Mouse (Mus musculus) forebrain, embryonic 14.5 days (tissue): ENCODE measurements at regions not wholly inside any gene's neighbourhood (a gene's known extent, or its start where the extent isn't known, plus 50 kb on each side); places are given as distances from the start of the nearest gene placed in this dataset.

Source experiments
- ATAC-seq: fragments of 200-750 bp; cut with Nextera tagmentation; 2 replicates; pipeline ENCODE4 v1.8.0; 2017; ENCODE audit warnings: mild to moderate bottlenecking, moderate library complexity
- DNase-seq: peaks from one replicate; pipeline ENCODE4 v3.0.0-alpha.2; 2015; ENCODE audit warnings: low spot score
- H3K27ac ChIP-seq: fragments of 300-500 bp; sonication (generic); 2 replicates; pipeline ENCODE4 v1.5.1; 2014; ENCODE audit warnings: low read depth, mild to moderate bottlenecking, control low read depth, low read length, moderate library complexity
- H3K27me3 ChIP-seq: fragments of 300-500 bp; sonication (generic); replicated peaks from 2 replicates; pipeline ENCODE4 v1.6.1; 2014; ENCODE audit warnings: low read length, control low read depth, mixed read lengths; ENCODE audit not compliant: control insufficient read depth, insufficient read depth
- H3K36me3 ChIP-seq: fragments of 300-500 bp; sonication (generic); 2 replicates; pipeline ENCODE4 v1.6.1; 2014; ENCODE audit warnings: low read length, control low read depth; ENCODE audit not compliant: control insufficient read depth, insufficient read depth
- H3K4me1 ChIP-seq: fragments of 300-500 bp; sonication (generic); 2 replicates; pipeline ENCODE4 v1.6.1; 2014; ENCODE audit warnings: antibody characterized with exemption, low read length, control low read depth; ENCODE audit not compliant: control insufficient read depth, insufficient read depth
- H3K4me2 ChIP-seq: fragments of 300-500 bp; sonication (generic); 2 replicates; pipeline ENCODE4 v1.6.1; 2014; ENCODE audit warnings: mild to moderate bottlenecking, control low read depth, low read length
- H3K4me3 ChIP-seq: fragments of 300-500 bp; sonication (generic); 2 replicates; pipeline ENCODE4 v1.5.1; 2014; ENCODE audit warnings: low read depth, low read length, control low read depth
- H3K9ac ChIP-seq: fragments of 300-500 bp; sonication (generic); 2 replicates; pipeline ENCODE4 v1.6.1; 2014; ENCODE audit warnings: mild to moderate bottlenecking, low read length, control low read depth, moderate library complexity
- H3K9me3 ChIP-seq: fragments of 300-500 bp; sonication (generic); replicated peaks from 2 replicates; pipeline ENCODE4 v1.6.1; 2016; ENCODE audit warnings: low read length, control low read depth, mixed read lengths; ENCODE audit not compliant: control insufficient read depth
- WGBS: fragments of 180-500 bp; shearing (Covaris S2); extraction: QIAGEN DNeasy Blood & Tissue Kit; methylation state at CpG from one replicate; pipeline ENCODE4 v1.1.7; 2014; 5-methylcytosine and 5-hydroxymethylcytosine counted together

DNA sequence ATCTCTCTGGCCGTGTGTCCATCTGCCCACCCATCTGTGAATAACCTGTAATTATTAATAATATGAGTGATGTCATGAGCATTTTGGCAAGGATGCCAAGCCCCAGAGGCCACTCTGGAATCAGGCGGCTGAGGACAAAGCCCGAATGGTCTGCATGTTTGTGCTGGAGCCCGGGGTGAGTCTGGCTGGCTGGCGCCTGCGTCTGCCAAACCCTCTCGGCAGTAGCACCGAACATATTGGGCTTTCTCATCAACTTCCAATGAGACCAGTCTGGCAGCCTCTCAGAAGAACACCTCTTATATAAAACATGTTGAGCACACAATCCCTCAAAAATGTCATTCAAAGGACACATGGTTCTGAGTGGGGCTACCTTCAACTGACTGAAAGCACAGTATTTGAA lies 244.9 kb upstream of the Mki67 start:
- peaks cover 15% of the 10 kb centered on the region for H3K4me1 ChIP-seq
- peak; percentile 79 for DNase-seq
- H3K4me3 ChIP-seq = no peak overlapping the region
- H3K9me3 ChIP-seq = no peaks in the 10 kb centered on the region
- peak; percentile 71 for ATAC-seq
- H3K36me3 ChIP-seq = no peaks in the 10 kb centered on the region
- H3K27ac ChIP-seq = no peak overlapping the region
- H3K27me3 ChIP-seq = no peaks in the 10 kb centered on the region
- 67% methylated on average over 8 of the region's 8 CpGs for WGBS
- no peak overlapping the region for H3K4me2 ChIP-seq
- no peak overlapping the region for H3K9ac ChIP-seq

DNA sequence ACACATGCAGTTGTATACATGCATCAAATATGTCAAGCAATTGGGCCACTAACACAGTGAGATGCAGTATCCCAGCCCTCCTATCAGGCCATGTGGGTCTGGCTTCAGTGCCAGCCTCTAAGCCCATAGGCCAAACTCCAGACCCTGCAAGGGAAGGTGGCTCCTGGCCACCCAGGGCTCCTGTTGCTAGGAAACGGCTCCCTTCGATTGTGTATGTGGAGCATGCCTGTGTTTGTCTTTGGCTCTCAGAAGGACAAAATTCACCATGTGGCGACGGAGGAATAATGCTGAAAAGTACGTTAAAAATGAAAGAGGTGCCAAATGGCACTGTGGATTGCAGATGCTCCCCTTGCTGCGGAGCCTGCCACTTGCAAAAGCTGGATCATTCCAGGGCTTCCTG lies 249.4 kb upstream of the Mki67 start:
- Histone ChIP-seq H3K27ac (no peak overlapping the region), H3K9ac (no peak overlapping the region), H3K4me3 (no peak overlapping the region), H3K9me3 (no peaks in the 10 kb centered on the region), H3K4me2 (no peak overlapping the region), H3K36me3 (no peaks in the 10 kb centered on the region), H3K4me1 (peaks cover 15% of the 10 kb centered on the region), H3K27me3 (no peaks in the 10 kb centered on the region)
- 15% methylated on average over 6 of the region's 6 CpGs for WGBS
- ATAC-seq (peak; percentile 37; the same call in 1 of the 2 replicates), DNase-seq (peak; percentile 76)

DNA sequence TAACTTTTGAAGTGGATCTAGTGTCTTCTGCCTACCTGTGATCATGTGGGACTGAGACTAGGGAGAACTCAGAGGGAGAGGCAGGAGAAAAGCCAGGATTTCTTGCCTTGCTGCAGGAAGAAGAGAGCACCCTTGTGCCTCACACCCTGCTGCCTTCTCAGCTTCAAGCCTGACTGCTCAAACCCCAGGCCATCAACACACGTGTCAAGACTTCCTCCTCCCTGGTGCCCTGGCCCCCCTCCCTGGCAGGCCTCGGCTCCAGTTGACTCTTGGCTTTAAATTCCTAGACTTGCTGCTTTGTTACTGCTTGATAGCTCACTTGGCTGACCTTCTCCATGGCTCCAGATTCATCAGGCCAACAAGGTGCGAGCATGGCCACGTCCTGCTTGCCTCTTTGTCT lies 250.1 kb upstream of the Mki67 start:
- no peak overlapping the region for H3K27ac ChIP-seq
- WGBS = 68% methylated on average over 4 of the region's 4 CpGs
- H3K4me1 ChIP-seq = peaks cover 15% of the 10 kb centered on the region
- no peak overlapping the region for H3K4me3 ChIP-seq
- DNase-seq (no peak), ATAC-seq (no peak)
- H3K27me3 ChIP-seq = no peaks in the 10 kb centered on the region
- H3K9me3 ChIP-seq = no peaks in the 10 kb centered on the region
- H3K36me3 ChIP-seq = no peaks in the 10 kb centered on the region
- H3K9ac ChIP-seq = no peak overlapping the region
- H3K4me2 ChIP-seq = no peak overlapping the region

DNA sequence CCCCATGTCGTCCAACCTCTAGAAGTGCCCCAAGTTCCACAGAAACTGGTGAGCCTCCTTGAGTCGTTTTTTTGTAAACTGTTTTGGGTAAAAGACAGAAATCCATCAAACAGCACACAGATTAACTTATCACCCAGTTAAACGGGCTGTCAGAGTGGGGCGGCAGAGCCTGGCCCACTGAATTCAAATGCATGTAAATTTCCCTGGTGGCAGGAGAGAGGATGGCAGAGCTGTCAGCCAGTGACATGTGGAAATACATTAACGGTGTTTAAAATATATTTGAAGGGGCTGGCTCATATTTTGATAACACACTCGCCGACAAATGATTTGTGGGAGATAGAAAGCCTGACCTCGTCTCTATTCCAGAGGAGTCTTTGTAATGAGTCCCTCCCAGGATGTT lies 252.5 kb upstream of the Mki67 start:
- no peak overlapping the region for H3K4me3 ChIP-seq
- no peak overlapping the region for H3K27ac ChIP-seq
- H3K4me2 ChIP-seq = no peak overlapping the region
- WGBS = 60% methylated on average over 8 of the region's 8 CpGs
- DNase-seq (peak; percentile 47), ATAC-seq (no peak)
- no peak overlapping the region for H3K9ac ChIP-seq
- no peaks in the 10 kb centered on the region for H3K9me3 ChIP-seq
- H3K27me3 ChIP-seq = no peaks in the 10 kb centered on the region
- H3K4me1 ChIP-seq = peaks cover 12% of the 10 kb centered on the region
- H3K36me3 ChIP-seq = no peaks in the 10 kb centered on the region

DNA sequence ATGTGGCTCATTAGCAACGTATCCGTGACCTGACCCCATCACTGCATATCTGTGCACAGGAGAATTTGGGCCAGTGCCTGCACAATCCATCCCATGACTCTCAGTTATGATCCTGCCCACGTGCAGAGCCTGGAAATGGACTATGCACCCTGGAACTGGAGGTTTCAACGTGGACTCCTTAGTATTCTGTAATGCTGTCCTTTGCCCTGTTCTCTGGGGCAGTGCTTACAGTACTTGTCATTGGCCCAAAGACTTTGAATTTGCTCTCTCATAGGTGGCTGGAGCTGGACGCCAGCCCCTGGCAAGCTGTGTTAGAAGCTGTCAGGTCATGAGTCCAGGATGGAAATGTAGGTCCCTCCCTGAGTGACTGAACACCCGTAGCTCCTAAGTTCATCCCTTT lies 269.9 kb upstream of the Mki67 start:
- Histone ChIP-seq H3K4me2 (no peak overlapping the region), H3K27ac (no peak overlapping the region), H3K4me1 (no peaks in the 10 kb centered on the region), H3K4me3 (no peak overlapping the region), H3K9ac (no peak overlapping the region), H3K27me3 (no peaks in the 10 kb centered on the region), H3K36me3 (no peaks in the 10 kb centered on the region), H3K9me3 (no peaks in the 10 kb centered on the region)
- ATAC-seq (no peak), DNase-seq (no peak)
- WGBS = 85% methylated on average over 6 of the region's 6 CpGs

DNA sequence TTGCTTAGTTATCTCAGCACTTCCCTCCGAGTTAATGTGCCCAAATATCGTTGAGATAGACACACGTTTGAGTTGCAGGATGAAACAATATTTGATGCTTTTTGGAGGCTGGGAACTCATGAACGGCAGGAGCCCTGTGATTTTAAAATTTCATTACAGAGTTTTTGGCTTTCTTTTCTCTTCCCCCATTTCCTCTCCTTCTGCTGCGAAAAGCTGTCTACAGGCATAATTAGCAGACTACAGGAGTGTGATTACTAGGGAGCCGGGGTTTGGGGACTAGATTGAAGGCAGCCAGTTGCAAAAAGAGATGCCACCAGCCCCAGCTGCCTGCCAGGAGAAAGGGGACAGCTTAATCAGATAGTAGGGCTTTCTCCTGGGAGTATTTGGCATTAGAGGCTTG lies 274.2 kb upstream of the Mki67 start:
- 50% methylated on average over 6 of the region's 6 CpGs for WGBS
- Histone ChIP-seq H3K4me1 (no peaks in the 10 kb centered on the region), H3K4me2 (no peak overlapping the region), H3K9ac (no peak overlapping the region), H3K4me3 (no peak overlapping the region), H3K36me3 (no peaks in the 10 kb centered on the region), H3K9me3 (no peaks in the 10 kb centered on the region), H3K27me3 (no peaks in the 10 kb centered on the region), H3K27ac (no peak overlapping the region)
- ATAC-seq (no peak), DNase-seq (peak; percentile 30)

DNA sequence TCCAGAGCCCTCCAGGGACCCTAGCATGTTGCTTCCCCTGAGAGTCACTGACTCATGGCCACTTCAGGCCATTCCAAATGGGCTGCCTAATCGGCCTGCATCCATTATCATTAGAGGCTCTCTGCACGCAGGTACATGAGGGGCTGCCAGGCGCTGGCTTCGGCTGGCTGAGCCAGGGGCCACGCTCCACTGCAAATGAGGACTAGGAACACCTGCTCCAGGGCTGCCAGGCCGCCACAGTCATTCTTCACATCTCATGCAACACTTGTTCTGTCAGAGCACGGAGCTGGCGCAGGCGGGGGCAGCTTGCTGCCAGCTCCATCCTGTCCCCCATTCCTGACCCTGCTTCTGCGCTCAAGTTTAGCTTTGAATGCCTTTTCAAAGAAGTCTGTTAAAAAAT lies 280.7 kb upstream of the Mki67 start:
- ATAC-seq (no peak), DNase-seq (peak; percentile 20)
- H3K9me3 ChIP-seq = no peaks in the 10 kb centered on the region
- no peaks in the 10 kb centered on the region for H3K36me3 ChIP-seq
- no peak overlapping the region for H3K4me2 ChIP-seq
- WGBS = 62% methylated on average over 10 of the region's 10 CpGs
- no peak overlapping the region for H3K9ac ChIP-seq
- H3K4me3 ChIP-seq = no peak overlapping the region
- H3K27me3 ChIP-seq = no peaks in the 10 kb centered on the region
- H3K27ac ChIP-seq = no peak overlapping the region
- H3K4me1 ChIP-seq = no peaks in the 10 kb centered on the region

DNA sequence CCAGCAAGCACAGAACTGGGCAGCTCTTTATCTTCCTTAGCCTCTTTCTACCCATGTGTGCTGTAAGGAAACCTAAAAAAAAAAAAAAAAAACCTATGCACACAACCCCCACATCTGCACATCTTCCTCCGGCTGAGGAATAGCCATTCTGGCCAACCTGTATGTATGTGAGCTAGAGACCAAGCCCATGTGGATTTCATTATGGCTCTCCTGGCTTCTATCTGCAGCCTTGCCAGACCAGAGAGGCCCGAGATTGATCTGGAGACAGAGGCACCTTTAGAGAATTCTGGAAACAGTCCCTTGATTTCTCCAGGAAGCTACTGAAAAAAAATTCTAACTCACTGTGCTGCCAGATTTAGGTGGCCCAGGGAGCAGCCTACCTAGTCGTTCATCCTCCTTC lies 281.5 kb upstream of the Mki67 start:
- Histone ChIP-seq H3K27me3 (no peaks in the 10 kb centered on the region), H3K9ac (no peak overlapping the region), H3K4me3 (no peak overlapping the region), H3K4me2 (no peak overlapping the region), H3K27ac (no peak overlapping the region), H3K36me3 (no peaks in the 10 kb centered on the region), H3K9me3 (no peaks in the 10 kb centered on the region), H3K4me1 (no peaks in the 10 kb centered on the region)
- no peak for ATAC-seq
- no peak for DNase-seq
- WGBS = 84% methylated on average over 3 of the region's 3 CpGs

DNA sequence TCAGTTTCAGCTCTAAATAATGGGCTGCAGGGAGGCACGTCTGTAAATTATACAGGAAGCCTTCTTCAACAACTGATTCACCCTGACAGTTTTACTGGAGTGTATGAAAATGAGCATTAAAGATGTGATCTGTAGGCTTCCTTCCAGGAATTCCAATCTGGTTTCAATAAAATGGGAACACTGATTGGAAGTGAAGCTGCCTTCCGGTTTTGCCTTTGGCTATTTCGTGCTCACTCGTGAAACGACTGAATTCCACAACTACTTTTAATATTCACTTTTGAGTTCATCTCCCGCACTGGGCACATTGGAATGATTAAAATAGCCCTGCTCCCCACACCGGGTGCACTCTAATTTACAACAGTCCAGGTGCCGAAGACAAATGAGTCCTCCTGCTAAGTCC lies 286.2 kb upstream of the Mki67 start:
- H3K9ac ChIP-seq = no peak overlapping the region
- WGBS = 84% methylated on average over 8 of the region's 8 CpGs

More for the DNA sequence above, 286.2 kb upstream of the Mki67 start:
- Histone ChIP-seq H3K9me3 (no peaks in the 10 kb centered on the region), H3K4me3 (no peak overlapping the region), H3K27me3 (no peaks in the 10 kb centered on the region), H3K36me3 (no peaks in the 10 kb centered on the region), H3K4me2 (no peak overlapping the region), H3K27ac (no peak overlapping the region), H3K4me1 (0 out of 2 replicates have a peak, but pooled peaks cover under 1% of the 10 kb centered on the region)
- no peak for DNase-seq
- no peak for ATAC-seq
